Mouse (Mus musculus) forebrain, embryonic 10.5 days (tissue): ENCODE measurements around the gene Kansl1. TPM values are rescaled to one million over a fixed set of nuclear protein-coding genes. Genes with fewer than 3 reads are reported as not detected.

Experiments used
- DNase-seq: peaks from one replicate; pipeline ENCODE4 v3.0.0-alpha.2; 2017; ENCODE audit warnings: low spot score; ENCODE audit errors: extremely low spot score
- H3K27ac ChIP-seq: fragments of 300-500 bp; sonication (generic); 2 replicates; pipeline ENCODE4 v1.5.1; 2016; ENCODE audit warnings: mild to moderate bottlenecking
- H3K27me3 ChIP-seq: fragments of 300-500 bp; sonication (generic); 2 replicates; pipeline ENCODE4 v1.6.1; 2016; ENCODE audit warnings: mild to moderate bottlenecking; ENCODE audit not compliant: poor library complexity, severe bottlenecking
- H3K36me3 ChIP-seq: fragments of 300-500 bp; sonication (generic); replicated peaks from 2 replicates; pipeline ENCODE4 v1.6.1; 2016; ENCODE audit warnings: mild to moderate bottlenecking, moderate library complexity
- H3K4me1 ChIP-seq: fragments of 300-500 bp; sonication (generic); 2 replicates; pipeline ENCODE4 v1.6.1; 2016
- H3K4me3 ChIP-seq: fragments of 300-500 bp; sonication (generic); 2 replicates; pipeline ENCODE4 v1.5.1; 2016; ENCODE audit warnings: mild to moderate bottlenecking, moderate library complexity
- H3K9me3 ChIP-seq: fragments of 300-500 bp; sonication (generic); 2 replicates; pipeline ENCODE4 v1.6.1; 2016; ENCODE audit warnings: mild to moderate bottlenecking, moderate library complexity
- WGBS: fragments of 180-500 bp; shearing (Covaris S2); methylation state at CpG from one replicate; pipeline ENCODE4 v1.1.7; 2016; 5-methylcytosine and 5-hydroxymethylcytosine counted together
- polyA plus RNA-seq: library from polyadenylated mRNA; unstranded; fragments of >200 nt; fragmentation: Nextera tagmentation; extraction: Ambion mirVana; gene quantifications from 2 replicates; pipeline ENCODE4 v1.2.1, GENCODE M21; 2016

The Kansl1 gene
- polyA plus RNA-seq, 1 experiment from 2014 or later, result 24.5 TPM

- no peak for DNase-seq
- no peak overlapping the region for H3K4me3 ChIP-seq
- H3K4me1 ChIP-seq, result peaks cover 6% of the 10 kb centered on the region
- peaks cover 22% of the 10 kb centered on the region for H3K36me3 ChIP-seq
- H3K9me3 ChIP-seq, result no peaks in the 10 kb centered on the region
- H3K27ac ChIP-seq, result no peak overlapping the region
- no peaks in the 10 kb centered on the region for H3K27me3 ChIP-seq
Measured at GRCm38 (mm10) chr11:104432251-104432650, 36.4 kb downstream of the Kansl1 start.

- Histone ChIP-seq H3K4me1 (peaks cover 4% of the 10 kb centered on the region; the same call in 1 of the 2 replicates), H3K27me3 (no peaks in the 10 kb centered on the region), H3K9me3 (no peaks in the 10 kb centered on the region), H3K27ac (no peak overlapping the region), H3K36me3 (peaks cover 23% of the 10 kb centered on the region), H3K4me3 (no peak overlapping the region)
- WGBS, result 96% methylated on average over 1 of the region's 1 CpGs
- DNase-seq, result no peak
Measured at GRCm38 (mm10) chr11:104431807-104432206, 36.9 kb downstream of the Kansl1 start.

- no peaks in the 10 kb centered on the region for H3K9me3 ChIP-seq
- no peak for DNase-seq
- no peaks in the 10 kb centered on the region for H3K4me1 ChIP-seq
- peaks cover 69% of the 10 kb centered on the region for H3K36me3 ChIP-seq
- H3K27ac ChIP-seq, result no peak overlapping the region
- H3K27me3 ChIP-seq, result no peaks in the 10 kb centered on the region
- no peak overlapping the region for H3K4me3 ChIP-seq
- WGBS, result 89% methylated on average over 16 of the region's 16 CpGs
Measured at GRCm38 (mm10) chr11:104424727-104425416, 43.8 kb downstream of the Kansl1 start.

GRCm38 (mm10) chr11:104412254-104412653 is 56.4 kb downstream of the Kansl1 start:
- no peak for DNase-seq
- no peaks in the 10 kb centered on the region for H3K27me3 ChIP-seq
- peaks cover 70% of the 10 kb centered on the region for H3K36me3 ChIP-seq
- no peak overlapping the region for H3K4me3 ChIP-seq
- no peaks in the 10 kb centered on the region for H3K9me3 ChIP-seq
- H3K4me1 ChIP-seq, result no peaks in the 10 kb centered on the region
- H3K27ac ChIP-seq, result no peak overlapping the region

GRCm38 (mm10) chr11:104407391-104407790 is 61.3 kb downstream of the Kansl1 start:
- WGBS, result 85% methylated on average over 2 of the region's 2 CpGs

GRCm38 (mm10) chr11:104400961-104401360 is 67.7 kb downstream of the Kansl1 start:
- WGBS, result 80% methylated on average over 5 of the region's 5 CpGs
- no peaks in the 10 kb centered on the region for H3K9me3 ChIP-seq

More at GRCm38 (mm10) chr11:104407391-104407790, 61.3 kb downstream of the Kansl1 start:
- peaks cover 79% of the 10 kb centered on the region for H3K36me3 ChIP-seq
- no peaks in the 10 kb centered on the region for H3K27me3 ChIP-seq
- no peak overlapping the region for H3K4me3 ChIP-seq
- no peak overlapping the region for H3K27ac ChIP-seq
- no peaks in the 10 kb centered on the region for H3K9me3 ChIP-seq
- DNase-seq, result no peak
- H3K4me1 ChIP-seq, result no peaks in the 10 kb centered on the region

GRCm38 (mm10) chr11:104399459-104400216 is 69.0 kb downstream of the Kansl1 start:
- 87% methylated on average over 4 of the region's 4 CpGs for WGBS
- Histone ChIP-seq H3K27ac (no peak overlapping the region), H3K36me3 (peaks cover 51% of the 10 kb centered on the region), H3K9me3 (no peaks in the 10 kb centered on the region), H3K4me3 (no peak overlapping the region), H3K27me3 (no peaks in the 10 kb centered on the region), H3K4me1 (peaks cover 7% of the 10 kb centered on the region)
- DNase-seq, result no peak

More at GRCm38 (mm10) chr11:104400961-104401360, 67.7 kb downstream of the Kansl1 start:
- H3K36me3 ChIP-seq, result peaks cover 51% of the 10 kb centered on the region
- no peak overlapping the region for H3K27ac ChIP-seq
- no peak for DNase-seq
- no peaks in the 10 kb centered on the region for H3K27me3 ChIP-seq
- H3K4me3 ChIP-seq, result no peak overlapping the region
- H3K4me1 ChIP-seq, result peaks cover 7% of the 10 kb centered on the region

- Histone ChIP-seq H3K36me3 (peaks cover 46% of the 10 kb centered on the region), H3K9me3 (no peaks in the 10 kb centered on the region), H3K27me3 (no peaks in the 10 kb centered on the region), H3K4me3 (no peak overlapping the region), H3K4me1 (peaks cover 7% of the 10 kb centered on the region), H3K27ac (no peak overlapping the region)
- 94% methylated on average over 2 of the region's 2 CpGs for WGBS
- DNase-seq, result no peak
Measured at GRCm38 (mm10) chr11:104395648-104396047, 73.0 kb downstream of the Kansl1 start.

- WGBS, result 95% methylated on average over 6 of the region's 6 CpGs
- no peak overlapping the region for H3K4me3 ChIP-seq
- no peak for DNase-seq
- H3K9me3 ChIP-seq, result no peaks in the 10 kb centered on the region
- H3K27ac ChIP-seq, result no peak overlapping the region
- H3K4me1 ChIP-seq, result no peaks in the 10 kb centered on the region
- peaks cover 39% of the 10 kb centered on the region for H3K36me3 ChIP-seq
- no peaks in the 10 kb centered on the region for H3K27me3 ChIP-seq
Measured at GRCm38 (mm10) chr11:104393196-104393595, 75.5 kb downstream of the Kansl1 start.

GRCm38 (mm10) chr11:104392153-104392552 is 76.5 kb downstream of the Kansl1 start:
- H3K27ac ChIP-seq, result no peak overlapping the region
- H3K36me3 ChIP-seq, result peaks cover 36% of the 10 kb centered on the region
- H3K4me3 ChIP-seq, result no peak overlapping the region
- H3K27me3 ChIP-seq, result no peaks in the 10 kb centered on the region
- 90% methylated on average over 1 of the region's 1 CpGs for WGBS
- H3K4me1 ChIP-seq, result no peaks in the 10 kb centered on the region
- DNase-seq, result no peak
- no peaks in the 10 kb centered on the region for H3K9me3 ChIP-seq

GRCm38 (mm10) chr11:104387284-104387683 is 81.4 kb downstream of the Kansl1 start:
- Histone ChIP-seq H3K9me3 (no peaks in the 10 kb centered on the region), H3K4me3 (no peak overlapping the region)
- no peak for DNase-seq

GRCm38 (mm10) chr11:104386595-104386994 is 82.1 kb downstream of the Kansl1 start:
- peaks cover 2% of the 10 kb centered on the region; the same call in 1 of the 2 replicates for H3K36me3 ChIP-seq
- 97% methylated on average over 1 of the region's 1 CpGs for WGBS
- no peaks in the 10 kb centered on the region for H3K4me1 ChIP-seq
- no peak overlapping the region for H3K4me3 ChIP-seq
- H3K27ac ChIP-seq, result no peak overlapping the region
- no peaks in the 10 kb centered on the region for H3K9me3 ChIP-seq
- DNase-seq, result no peak
- no peaks in the 10 kb centered on the region for H3K27me3 ChIP-seq

More at GRCm38 (mm10) chr11:104387284-104387683, 81.4 kb downstream of the Kansl1 start:
- 92% methylated on average over 1 of the region's 1 CpGs for WGBS
- Histone ChIP-seq H3K4me1 (no peaks in the 10 kb centered on the region), H3K36me3 (peaks cover 5% of the 10 kb centered on the region; the same call in 1 of the 2 replicates), H3K27ac (no peak overlapping the region), H3K27me3 (no peaks in the 10 kb centered on the region)

- Histone ChIP-seq H3K4me1 (no peaks in the 10 kb centered on the region), H3K9me3 (no peaks in the 10 kb centered on the region), H3K27ac (no peak overlapping the region), H3K4me3 (no peak overlapping the region), H3K36me3 (peaks cover 8% of the 10 kb centered on the region), H3K27me3 (no peaks in the 10 kb centered on the region)
- no peak for DNase-seq
- WGBS, result 92% methylated on average over 2 of the region's 2 CpGs
Measured at GRCm38 (mm10) chr11:104383167-104383810, 85.4 kb downstream of the Kansl1 start.
